Mouse (Mus musculus) lung, embryonic 15.5 days (tissue): ENCODE measurements around the gene Tmem37. TPM values are rescaled to one million over a fixed set of nuclear protein-coding genes. Genes with fewer than 3 reads are reported as not detected.

Source experiments
- ATAC-seq: fragments of 200-750 bp; cut with Nextera tagmentation; 2 replicates; pipeline ENCODE4 v1.8.0; 2017; ENCODE audit warnings: moderate number of reproducible peaks, borderline replicate concordance; ENCODE audit not compliant: low FRiP score, low TSS enrichment; ENCODE audit errors: extremely low read depth
- H3K27ac ChIP-seq: fragments of 300-500 bp; sonication (generic); 2 replicates; pipeline ENCODE4 v1.5.1; 2015; ENCODE audit warnings: moderate library complexity, mild to moderate bottlenecking, inconsistent platforms
- H3K27me3 ChIP-seq: fragments of 300-500 bp; sonication (generic); 2 replicates; pipeline ENCODE4 v1.6.1; 2015; ENCODE audit warnings: inconsistent platforms
- H3K36me3 ChIP-seq: fragments of 300-500 bp; sonication (generic); 2 replicates; pipeline ENCODE4 v1.6.1; 2015; ENCODE audit warnings: inconsistent platforms
- H3K4me1 ChIP-seq: fragments of 300-500 bp; sonication (generic); 2 replicates; pipeline ENCODE4 v1.6.1; 2015; ENCODE audit warnings: inconsistent platforms
- H3K4me2 ChIP-seq: fragments of 300-500 bp; sonication (generic); 2 replicates; pipeline ENCODE4 v1.6.1; 2015; ENCODE audit warnings: inconsistent platforms, mild to moderate bottlenecking, moderate library complexity
- H3K4me3 ChIP-seq: fragments of 300-500 bp; sonication (generic); 2 replicates; pipeline ENCODE4 v1.5.1; 2015; ENCODE audit warnings: mild to moderate bottlenecking, inconsistent platforms
- H3K9ac ChIP-seq: fragments of 300-500 bp; sonication (generic); 2 replicates; pipeline ENCODE4 v1.6.1; 2015; ENCODE audit warnings: inconsistent platforms
- H3K9me3 ChIP-seq: fragments of 300-500 bp; sonication (generic); 2 replicates; pipeline ENCODE4 v1.6.1; 2016; ENCODE audit warnings: inconsistent platforms
- WGBS: fragments of 180-500 bp; shearing (Covaris S2); methylation state at CpG from one replicate; pipeline ENCODE4 v1.1.7; 2015; 5-methylcytosine and 5-hydroxymethylcytosine counted together
- polyA plus RNA-seq: library from polyadenylated mRNA; unstranded; fragments of >200 nt; fragmentation: Nextera tagmentation; extraction: Ambion mirVana; gene quantifications from 2 replicates; pipeline ENCODE4 v1.2.1, GENCODE M21; 2015

Gene Tmem37
- polyA plus RNA-seq, 1 experiment from 2014 or later: 9.0 TPM

DNA sequence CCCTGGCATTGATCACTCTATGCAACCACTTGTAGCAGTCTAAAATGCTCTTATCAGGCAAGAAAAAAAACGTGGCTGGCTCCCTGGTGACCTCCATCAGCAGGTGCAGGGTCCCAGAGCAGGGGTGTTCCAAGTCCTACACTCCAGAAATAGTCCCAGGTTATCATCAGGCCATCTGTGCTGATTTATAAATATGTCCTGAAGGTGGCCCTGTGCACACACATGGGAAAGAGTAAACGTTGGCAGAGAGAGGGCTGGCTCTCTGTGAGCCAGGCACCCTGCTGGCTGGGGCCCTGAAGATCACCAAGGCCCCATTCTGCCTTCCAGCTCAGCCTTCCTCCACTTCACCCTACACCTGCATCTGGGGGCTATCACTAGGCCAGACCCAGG is 48.8 kb downstream of the Tmem37 start:
- Histone ChIP-seq H3K9ac (no peak overlapping the region), H3K9me3 (no peaks in the 10 kb centered on the region), H3K4me3 (no peak overlapping the region), H3K4me2 (no peak overlapping the region), H3K36me3 (no peaks in the 10 kb centered on the region), H3K27ac (no peak overlapping the region), H3K27me3 (no peaks in the 10 kb centered on the region), H3K4me1 (peaks cover 10% of the 10 kb centered on the region; the same call in 1 of the 2 replicates)
- 1% methylated on average over 2 of the region's 2 CpGs for WGBS
- no peak for ATAC-seq

DNA sequence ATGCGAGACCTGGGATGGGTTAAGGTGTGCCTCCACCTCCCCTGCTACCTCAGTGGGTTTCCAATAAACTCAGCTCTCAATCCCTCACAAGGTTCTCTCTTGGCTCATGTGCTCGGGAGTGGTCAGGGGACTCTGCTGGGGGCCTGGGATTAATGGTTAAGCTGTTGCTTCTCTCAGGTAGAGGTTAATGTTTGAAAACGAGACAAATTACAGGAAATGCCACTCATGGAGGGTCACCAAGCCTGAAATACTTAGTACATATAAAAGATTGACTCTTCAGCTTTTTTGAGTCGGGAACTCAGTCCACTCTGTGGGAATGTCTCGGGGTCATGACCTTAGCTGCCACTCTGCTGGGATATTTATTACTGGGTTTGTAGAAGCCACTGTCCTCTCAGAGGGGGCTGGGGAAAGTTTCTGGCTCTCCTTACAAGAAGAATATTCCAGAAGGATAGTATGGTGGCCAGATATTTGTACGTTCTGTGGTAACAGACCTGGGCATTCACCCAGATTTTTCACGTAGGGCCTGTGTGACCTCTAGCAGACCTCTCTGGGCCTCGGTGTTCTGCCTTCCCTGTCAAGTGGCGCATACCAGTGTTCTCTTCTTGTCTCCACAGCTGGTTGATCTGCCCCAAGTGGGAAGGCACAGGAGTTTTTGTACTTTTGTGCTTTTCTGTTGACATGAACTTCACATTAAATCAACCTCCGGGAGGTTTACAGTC is 49.4 kb downstream of the Tmem37 start:
- 36% methylated on average over 10 of the region's 10 CpGs for WGBS
- no peak overlapping the region for H3K4me3 ChIP-seq
- H3K36me3 ChIP-seq: no peaks in the 10 kb centered on the region
- H3K9ac ChIP-seq: no peak overlapping the region
- no peaks in the 10 kb centered on the region for H3K27me3 ChIP-seq
- H3K4me2 ChIP-seq: no peak overlapping the region
- H3K27ac ChIP-seq: no peak overlapping the region
- H3K9me3 ChIP-seq: no peaks in the 10 kb centered on the region
- H3K4me1 ChIP-seq: peaks cover 10% of the 10 kb centered on the region; the same call in 1 of the 2 replicates
- ATAC-seq: no peak

DNA sequence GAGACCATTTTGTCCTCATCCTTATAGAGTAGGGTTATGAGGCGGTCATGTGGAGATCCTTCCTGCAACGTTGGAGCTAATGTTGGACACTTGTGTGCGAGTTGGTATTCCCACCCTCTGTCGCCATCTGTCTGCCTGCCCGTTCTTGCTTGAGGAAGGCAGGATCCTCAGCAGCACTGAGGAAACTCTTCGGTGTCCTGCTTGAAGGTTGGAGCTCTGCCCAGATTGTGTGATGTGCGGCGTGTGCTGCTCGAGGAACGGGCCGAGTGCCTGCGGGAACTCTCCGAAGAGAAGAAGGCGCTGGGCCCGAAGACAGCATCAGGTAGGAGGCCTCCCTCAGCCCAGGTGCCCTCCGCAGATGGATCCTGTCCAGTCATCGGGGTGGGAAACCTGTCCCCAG is 51.9 kb downstream of the Tmem37 start:
- ATAC-seq: no peak
- H3K9me3 ChIP-seq: no peaks in the 10 kb centered on the region
- no peak overlapping the region for H3K27ac ChIP-seq
- 0 out of 2 replicates have a peak, but pooled peaks cover 6% of the 10 kb centered on the region for H3K4me1 ChIP-seq
- 78% methylated on average over 17 of the region's 17 CpGs for WGBS
- no peaks in the 10 kb centered on the region for H3K27me3 ChIP-seq
- H3K4me3 ChIP-seq: no peak overlapping the region
- H3K4me2 ChIP-seq: no peak overlapping the region
- no peak overlapping the region for H3K9ac ChIP-seq
- no peaks in the 10 kb centered on the region for H3K36me3 ChIP-seq

DNA sequence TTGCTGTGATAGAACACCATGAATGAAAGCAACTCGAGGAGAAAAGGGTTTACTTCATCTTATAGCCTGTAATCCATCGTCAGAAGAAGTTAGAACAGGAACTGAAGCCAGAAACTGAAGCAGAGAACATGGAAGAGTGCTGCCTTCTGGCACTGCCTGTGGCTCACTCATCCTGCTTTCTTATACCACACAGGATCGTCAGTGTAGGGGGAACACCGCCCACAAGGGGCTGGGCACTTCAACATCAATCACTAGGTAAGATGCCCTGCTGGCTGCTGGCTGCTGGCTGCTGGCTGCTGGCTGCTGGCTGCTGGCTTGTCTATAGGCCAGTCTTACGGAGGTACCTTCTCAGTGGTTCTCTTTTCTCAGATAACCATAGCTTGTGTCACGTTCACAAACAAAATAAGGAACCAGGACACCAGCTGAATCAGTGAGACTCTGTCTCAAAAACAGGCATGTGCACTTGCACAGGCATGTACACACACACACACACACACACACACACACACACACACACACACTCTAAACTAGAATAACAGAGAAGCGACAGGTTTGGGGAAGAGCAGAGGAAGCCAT is 53.5 kb downstream of the Tmem37 start:
- Histone ChIP-seq H3K36me3 (no peaks in the 10 kb centered on the region), H3K9me3 (no peaks in the 10 kb centered on the region), H3K4me2 (no peak overlapping the region), H3K4me3 (no peak overlapping the region), H3K27me3 (no peaks in the 10 kb centered on the region), H3K4me1 (0 out of 2 replicates have a peak, but pooled peaks cover 6% of the 10 kb centered on the region), H3K27ac (no peak overlapping the region), H3K9ac (no peak overlapping the region)
- WGBS: 59% methylated on average over 7 of the region's 7 CpGs
- no peak for ATAC-seq

DNA sequence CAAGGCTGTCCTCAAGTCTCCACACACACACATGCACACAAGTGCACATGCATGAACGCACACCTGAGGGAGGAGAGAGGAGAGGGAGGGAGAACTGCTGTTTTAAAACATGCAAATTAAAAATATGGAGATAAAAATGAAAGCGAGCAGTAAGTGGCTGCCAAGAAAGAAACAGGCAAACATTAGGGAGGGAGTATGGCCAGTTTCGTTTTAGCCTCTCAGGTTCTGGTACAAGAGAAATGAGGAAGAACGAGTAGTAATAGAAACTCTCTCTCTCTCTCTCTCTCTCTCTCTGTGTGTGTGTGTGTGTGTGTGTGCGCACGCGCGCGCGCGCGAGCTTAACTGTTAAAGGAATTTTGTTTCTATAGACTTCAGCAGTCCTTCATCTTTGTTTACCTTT is 54.4 kb downstream of the Tmem37 start:
- no peak overlapping the region for H3K27ac ChIP-seq
- no peak for ATAC-seq
- H3K9me3 ChIP-seq: no peaks in the 10 kb centered on the region
- no peak overlapping the region for H3K4me2 ChIP-seq
- H3K27me3 ChIP-seq: no peaks in the 10 kb centered on the region
- no peaks in the 10 kb centered on the region for H3K36me3 ChIP-seq
- no peak overlapping the region for H3K4me3 ChIP-seq
- 0 out of 2 replicates have a peak, but pooled peaks cover under 1% of the 10 kb centered on the region for H3K4me1 ChIP-seq
- 80% methylated on average over 12 of the region's 12 CpGs for WGBS
- H3K9ac ChIP-seq: no peak overlapping the region

DNA sequence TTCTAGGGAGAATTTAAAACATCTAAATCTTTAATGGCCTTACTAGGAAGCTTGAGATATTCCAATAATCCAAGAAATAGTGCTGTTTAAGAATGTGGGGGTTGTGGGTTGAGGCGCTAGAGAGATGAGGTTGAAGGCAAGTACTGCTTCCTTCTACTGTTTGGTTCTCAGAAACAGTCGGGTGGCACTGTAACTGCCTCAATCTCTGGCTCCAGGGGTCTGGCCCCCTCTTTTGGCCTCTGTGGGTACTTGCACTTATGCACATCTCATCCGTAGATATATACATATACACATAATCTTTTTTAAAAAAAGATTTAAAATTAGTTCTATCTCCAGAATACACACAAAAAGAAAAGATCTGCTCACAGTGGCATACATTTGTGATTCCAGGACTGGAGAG is 55.0 kb downstream of the Tmem37 start:
- no peak for ATAC-seq
- H3K27ac ChIP-seq: no peak overlapping the region
- no peak overlapping the region for H3K4me2 ChIP-seq
- H3K27me3 ChIP-seq: no peaks in the 10 kb centered on the region
- H3K9ac ChIP-seq: no peak overlapping the region
- H3K36me3 ChIP-seq: no peaks in the 10 kb centered on the region
- H3K4me1 ChIP-seq: no peaks in the 10 kb centered on the region
- no peaks in the 10 kb centered on the region for H3K9me3 ChIP-seq
- 49% methylated on average over 3 of the region's 3 CpGs for WGBS
- H3K4me3 ChIP-seq: no peak overlapping the region

Other genes with a start within 250 kb of the Tmem37 start
- 6.1 and 7.2 TPM in 2 replicates for gene Ptpn4, start 236.5 kb downstream of the Tmem37 start, polyA plus RNA-seq
- gene Tmem177, start 160.9 kb downstream of the Tmem37 start, polyA plus RNA-seq: 6.7 and 7.7 TPM in 2 replicates
- gene Cfap221, start 76.8 kb downstream of the Tmem37 start, polyA plus RNA-seq: 0.34 and 0.39 TPM in 2 replicates
- 0.19 and 0.31 TPM in 2 replicates for gene Sctr, start 67.2 kb downstream of the Tmem37 start, polyA plus RNA-seq
- gene Dbi, start 47.0 kb upstream of the Tmem37 start, polyA plus RNA-seq: 442 and 452 TPM in 2 replicates
- gene 3110009E18Rik, start 47.1 kb upstream of the Tmem37 start, polyA plus RNA-seq: 14.4 and 14.7 TPM in 2 replicates
- gene Steap3, start 198.6 kb upstream of the Tmem37 start, polyA plus RNA-seq: 3.0 and 3.1 TPM in 2 replicates